Mouse (Mus musculus) frontal cortex, adult (tissue): Measurements from ENCODE around the gene Pclo.
"Not testable (repeated sequence)": the region's sequence is repeated elsewhere in the genome, so short reads cannot be mapped to it uniquely, and the experiment has no call there.

Experiments used
- ATAC-seq: cut with Nextera tagmentation; 2 replicates; pipeline ENCODE4 v1.9.2; 2017; ENCODE audit warnings: mild to moderate bottlenecking, moderate library complexity, mixed read lengths; ENCODE audit not compliant: low TSS enrichment

The Pclo gene

GRCm38 (mm10) chr5:14514631-14515523 lies at the start of gene Pclo:
TSS of gene Pclo (plus strand) at chr5:14514918.
- peak; percentile 95 for ATAC-seq

- ATAC-seq: not testable (repeated sequence)
Observed at GRCm38 (mm10) chr5:14494431-14494830, 20.3 kb upstream of the Pclo start.

GRCm38 (mm10) chr5:14508522-14508921 lies 6.2 kb upstream of the Pclo start:
- peak; percentile 100 for ATAC-seq

- no peak for ATAC-seq
Observed at GRCm38 (mm10) chr5:14509621-14510020, 5.1 kb upstream of the Pclo start.

GRCm38 (mm10) chr5:14518131-14518832 lies 3.6 kb downstream of the Pclo start:
- ATAC-seq: no peak

GRCm38 (mm10) chr5:14522006-14522405 lies 7.3 kb downstream of the Pclo start:
- no peak for ATAC-seq

GRCm38 (mm10) chr5:14526038-14526437 lies 11.3 kb downstream of the Pclo start:
- ATAC-seq: no peak

- peak; percentile 86 for ATAC-seq
Observed at GRCm38 (mm10) chr5:14527796-14528195, 13.1 kb downstream of the Pclo start.

GRCm38 (mm10) chr5:14531906-14532305 lies 17.2 kb downstream of the Pclo start:
- peak; percentile 53; the same call in 1 of the 2 replicates for ATAC-seq

GRCm38 (mm10) chr5:14539346-14539745 lies 24.6 kb downstream of the Pclo start:
- ATAC-seq: 0 out of 2 replicates have a peak, but pooled peaks have one; percentile 29

- no peak for ATAC-seq
Observed at GRCm38 (mm10) chr5:14539961-14540627, 25.4 kb downstream of the Pclo start.

GRCm38 (mm10) chr5:14575626-14576025 lies 60.9 kb downstream of the Pclo start:
- no peak for ATAC-seq

GRCm38 (mm10) chr5:14591479-14591878 lies 76.8 kb downstream of the Pclo start:
- no peak; the same call in 1 of the 2 replicates for ATAC-seq

- no peak for ATAC-seq
Observed at GRCm38 (mm10) chr5:14595426-14596013, 80.8 kb downstream of the Pclo start.

- no peak for ATAC-seq
Observed at GRCm38 (mm10) chr5:14608318-14608717, 93.6 kb downstream of the Pclo start.

- peak; percentile 58 for ATAC-seq
Observed at GRCm38 (mm10) chr5:14621146-14621545, 106.4 kb downstream of the Pclo start.

GRCm38 (mm10) chr5:14623360-14623759 lies 108.6 kb downstream of the Pclo start:
- ATAC-seq: no peak

- no peak for ATAC-seq
Observed at GRCm38 (mm10) chr5:14641260-14641659, 126.5 kb downstream of the Pclo start.

GRCm38 (mm10) chr5:14645856-14646255 lies 131.1 kb downstream of the Pclo start:
- ATAC-seq: no peak

GRCm38 (mm10) chr5:14660637-14661036 lies 145.9 kb downstream of the Pclo start:
- no peak for ATAC-seq

GRCm38 (mm10) chr5:14662180-14662579 lies 147.5 kb downstream of the Pclo start:
- ATAC-seq: peak; percentile 97

- ATAC-seq: peak; percentile 82
Observed at GRCm38 (mm10) chr5:14662603-14663002, 147.9 kb downstream of the Pclo start.
